Mouse (Mus musculus) lung, adult 2 months (tissue): ENCODE measurements at regions not wholly inside any gene's neighbourhood (a gene's known extent, or its start where the extent isn't known, plus 50 kb on each side); places are given as distances from the start of the nearest gene placed in this dataset.

Experiments
- CTCF ChIP-seq: fragments of 200-500 bp; IDR thresholded peaks from 2 replicates; pipeline ENCODE4 v1.5.1; 2011; ENCODE audit warnings: mild to moderate bottlenecking, low read length, control low read depth; ENCODE audit not compliant: insufficient read depth
- POLR2A ChIP-seq: fragments of 200-500 bp; IDR thresholded peaks from 2 replicates; pipeline ENCODE4 v1.6.1; 2011; ENCODE audit warnings: low read depth, mild to moderate bottlenecking, control low read depth, low read length, borderline replicate concordance; ENCODE audit errors: extremely low read depth

DNA sequence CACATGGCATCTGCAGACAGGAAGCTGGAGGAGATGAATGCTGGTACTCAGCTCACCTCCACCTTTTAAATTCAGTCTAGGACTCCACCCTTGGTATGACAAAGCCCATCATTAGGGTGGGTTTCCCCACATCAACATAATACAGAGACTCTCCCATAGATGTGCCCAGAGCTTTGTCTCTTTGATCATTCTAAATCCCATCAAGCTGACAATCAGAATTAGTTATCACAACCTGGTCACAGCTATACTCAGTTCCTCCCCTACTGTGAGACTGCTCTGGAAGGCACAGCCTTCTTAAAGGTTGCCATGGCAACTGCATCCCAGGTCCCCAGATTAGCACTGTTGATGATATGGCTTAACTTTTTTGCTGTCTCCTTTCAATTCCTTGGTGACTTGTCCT, 184.3 kb upstream of the Tbx3 start:
- TF ChIP-seq CTCF (no peak), POLR2A (no peak)
